Mouse (Mus musculus): Measurements from ENCODE around the gene Ppara. TPM values are rescaled to one million over a fixed set of nuclear protein-coding genes. Genes with fewer than 3 reads are reported as not detected.
A peak's percentile ranks its signal among the peaks of the same experiment; 100 is the strongest.

The Ppara gene
- polyA plus RNA-seq (2014; fragmentation: Nextera tagmentation; extraction: Ambion mirVana) = 0.31 and 0.51 TPM in 2 replicates

DNA sequence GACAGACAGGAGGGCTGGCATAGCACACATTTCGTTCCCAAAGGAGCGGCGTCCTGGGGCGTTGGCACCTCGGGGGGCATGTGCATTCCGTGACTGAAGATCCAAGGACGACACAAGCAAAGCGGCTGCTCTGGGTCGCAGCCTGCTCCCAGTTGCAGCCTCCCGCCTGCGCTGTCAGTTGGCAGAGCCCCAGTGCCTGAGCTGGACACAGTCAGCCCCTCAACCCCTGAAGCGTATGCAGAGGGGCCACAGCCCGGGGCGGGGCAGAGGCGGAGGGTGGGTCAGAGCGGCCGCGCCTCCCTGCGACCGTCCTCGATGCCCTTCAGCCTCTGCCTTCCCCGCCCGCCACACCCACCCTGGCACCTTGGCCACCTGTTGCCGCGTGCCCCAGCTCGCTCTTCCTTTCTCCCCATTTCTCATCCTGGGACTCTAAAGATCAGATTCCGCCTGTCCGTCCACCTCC, at the start of gene Ppara:
Ppara (plus strand) TSS at position 413 of the 463 bp plus-strand sequence.
- WGBS = 3% methylated on average over 28 of the region's 28 CpGs
- Histone ChIP-seq H3K9me3 (ENCODE audit: control insufficient read depth, low read length) (no peaks in the 10 kb centered on the region), H3K4me3 (ENCODE audit: low read depth, low read length) (peak within 1 kb of the TSS; percentile 63), H3K4me1 (replicated peaks; ENCODE audit: control insufficient read depth, insufficient read depth, low read length) (peaks cover 2% of the 10 kb centered on the region; the same call in 1 of the 2 replicates), H3K4me2 (ENCODE audit: low read depth, low read length, severe bottlenecking) (peak within 1 kb of the TSS; percentile 88), H3K9ac (ENCODE audit: low read length) (peak within 1 kb of the TSS; percentile 50), H3K36me3 (ENCODE audit: control insufficient read depth, insufficient read depth, low read length) (no peaks in the 10 kb centered on the region), H3K27ac (ENCODE audit: low read depth, low read length) (no peak within 1 kb of the TSS), H3K27me3 (ENCODE audit: control insufficient read depth, insufficient read depth, low read length) (peaks cover 53% of the 10 kb centered on the region)
- DNase-seq (ENCODE audit: low spot score) (no peak), ATAC-seq (replicated peaks; ENCODE audit: low FRiP score) (0 out of 2 replicates have a peak, but pooled peaks have one; percentile 33)

GRCm38 (mm10) chr15:85686641-85687395, 48.0 kb upstream of the Ppara start:
- no peak for ATAC-seq (replicated peaks; ENCODE audit: low FRiP score)
- no peak overlapping the region for H3K27ac ChIP-seq (ENCODE audit: low read depth, low read length)
- H3K9me3 ChIP-seq (ENCODE audit: control insufficient read depth, low read length) = no peaks in the 10 kb centered on the region
- H3K9ac ChIP-seq (ENCODE audit: low read length) = no peak overlapping the region
- H3K4me3 ChIP-seq (ENCODE audit: low read depth, low read length) = no peak overlapping the region
- no peaks in the 10 kb centered on the region for H3K4me1 ChIP-seq (replicated peaks; ENCODE audit: control insufficient read depth, insufficient read depth, low read length)
- WGBS = 74% methylated on average over 11 of the region's 11 CpGs
- H3K4me2 ChIP-seq (ENCODE audit: low read depth, low read length, severe bottlenecking) = no peak overlapping the region
- H3K36me3 ChIP-seq (ENCODE audit: control insufficient read depth, insufficient read depth, low read length) = no peaks in the 10 kb centered on the region
- peak; percentile 58 for DNase-seq (ENCODE audit: low spot score)
- H3K27me3 ChIP-seq (ENCODE audit: control insufficient read depth, insufficient read depth, low read length) = no peaks in the 10 kb centered on the region

DNA sequence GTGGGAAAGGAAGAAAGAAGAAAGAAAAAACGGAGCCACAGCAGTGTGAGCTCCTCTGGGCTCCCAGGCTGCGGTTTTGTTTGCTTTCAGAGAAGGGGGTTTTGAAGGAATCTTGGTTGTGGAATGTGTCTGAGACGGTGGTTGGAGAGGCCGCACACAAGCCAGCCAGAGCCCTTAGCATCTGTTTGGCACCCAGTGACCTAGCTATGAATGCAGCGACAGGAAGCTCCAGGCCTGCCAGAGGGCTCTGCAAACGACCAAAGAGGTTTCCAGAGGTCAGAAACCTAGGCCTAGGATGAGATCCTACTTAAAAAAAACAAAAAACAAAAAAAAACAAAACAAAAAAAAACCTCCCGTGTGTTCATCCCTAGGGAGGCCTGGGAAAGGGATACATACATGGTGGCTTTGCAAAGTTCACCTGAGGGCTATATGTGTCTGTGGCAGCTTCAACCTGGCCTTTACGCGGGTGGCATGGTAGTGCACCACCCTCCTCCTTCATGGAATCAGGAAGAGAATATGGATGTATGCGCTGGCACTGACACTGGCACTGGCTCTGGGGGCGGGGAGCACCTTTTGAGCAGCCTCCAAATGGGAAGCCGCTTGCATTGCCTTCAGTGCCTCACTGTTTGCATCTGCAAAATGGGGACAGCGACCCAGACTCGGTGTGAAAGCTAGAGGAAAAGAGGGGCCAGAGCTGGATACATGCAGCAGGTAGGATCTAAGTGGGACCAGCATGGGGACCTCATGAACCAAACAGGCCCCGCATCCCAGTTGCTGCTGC, 47.0 kb upstream of the Ppara start:
- H3K4me2 ChIP-seq (ENCODE audit: low read depth, low read length, severe bottlenecking) = no peak overlapping the region
- DNase-seq (ENCODE audit: low spot score) (no peak), ATAC-seq (replicated peaks; ENCODE audit: low FRiP score) (no peak)
- 80% methylated on average over 15 of the region's 15 CpGs for WGBS
- H3K27ac ChIP-seq (ENCODE audit: low read depth, low read length) = no peak overlapping the region
- no peaks in the 10 kb centered on the region for H3K27me3 ChIP-seq (ENCODE audit: control insufficient read depth, insufficient read depth, low read length)
- H3K9ac ChIP-seq (ENCODE audit: low read length) = no peak overlapping the region
- H3K9me3 ChIP-seq (ENCODE audit: control insufficient read depth, low read length) = no peaks in the 10 kb centered on the region
- H3K4me3 ChIP-seq (ENCODE audit: low read depth, low read length) = no peak overlapping the region
- no peaks in the 10 kb centered on the region for H3K36me3 ChIP-seq (ENCODE audit: control insufficient read depth, insufficient read depth, low read length)
- H3K4me1 ChIP-seq (replicated peaks; ENCODE audit: control insufficient read depth, insufficient read depth, low read length) = no peaks in the 10 kb centered on the region

- Histone ChIP-seq H3K9me3 (ENCODE audit: control insufficient read depth, low read length) (no peaks in the 10 kb centered on the region), H3K27ac (ENCODE audit: low read depth, low read length) (no peak overlapping the region), H3K9ac (ENCODE audit: low read length) (no peak overlapping the region), H3K27me3 (ENCODE audit: control insufficient read depth, insufficient read depth, low read length) (no peaks in the 10 kb centered on the region), H3K36me3 (ENCODE audit: control insufficient read depth, insufficient read depth, low read length) (no peaks in the 10 kb centered on the region), H3K4me3 (ENCODE audit: low read depth, low read length) (no peak overlapping the region), H3K4me2 (ENCODE audit: low read depth, low read length, severe bottlenecking) (no peak overlapping the region), H3K4me1 (replicated peaks; ENCODE audit: control insufficient read depth, insufficient read depth, low read length) (no peaks in the 10 kb centered on the region)
- no peak for ATAC-seq (replicated peaks; ENCODE audit: low FRiP score)
- DNase-seq (ENCODE audit: low spot score) = no peak
- 78% methylated on average over 6 of the region's 6 CpGs for WGBS
These were observed 46.0 kb upstream of the Ppara start for GRCm38 (mm10) chr15:85688734-85689133.

GRCm38 (mm10) chr15:85689523-85689922, 45.3 kb upstream of the Ppara start:
- WGBS = 87% methylated on average over 6 of the region's 6 CpGs
- no peak for DNase-seq (ENCODE audit: low spot score)
- H3K27me3 ChIP-seq (ENCODE audit: control insufficient read depth, insufficient read depth, low read length) = no peaks in the 10 kb centered on the region
- H3K4me3 ChIP-seq (ENCODE audit: low read depth, low read length) = no peak overlapping the region
- no peaks in the 10 kb centered on the region for H3K9me3 ChIP-seq (ENCODE audit: control insufficient read depth, low read length)
- ATAC-seq (replicated peaks; ENCODE audit: low FRiP score) = no peak
- H3K36me3 ChIP-seq (ENCODE audit: control insufficient read depth, insufficient read depth, low read length) = no peaks in the 10 kb centered on the region
- no peak overlapping the region for H3K27ac ChIP-seq (ENCODE audit: low read depth, low read length)
- H3K4me2 ChIP-seq (ENCODE audit: low read depth, low read length, severe bottlenecking) = no peak overlapping the region
- H3K4me1 ChIP-seq (replicated peaks; ENCODE audit: control insufficient read depth, insufficient read depth, low read length) = no peaks in the 10 kb centered on the region
- no peak overlapping the region for H3K9ac ChIP-seq (ENCODE audit: low read length)

- Histone ChIP-seq H3K36me3 (ENCODE audit: control insufficient read depth, insufficient read depth, low read length) (no peaks in the 10 kb centered on the region), H3K4me1 (replicated peaks; ENCODE audit: control insufficient read depth, insufficient read depth, low read length) (no peaks in the 10 kb centered on the region), H3K9me3 (ENCODE audit: control insufficient read depth, low read length) (no peaks in the 10 kb centered on the region), H3K4me3 (ENCODE audit: low read depth, low read length) (no peak overlapping the region), H3K27me3 (ENCODE audit: control insufficient read depth, insufficient read depth, low read length) (no peaks in the 10 kb centered on the region), H3K27ac (ENCODE audit: low read depth, low read length) (no peak overlapping the region), H3K4me2 (ENCODE audit: low read depth, low read length, severe bottlenecking) (no peak overlapping the region), H3K9ac (ENCODE audit: low read length) (no peak overlapping the region)
- ATAC-seq (replicated peaks; ENCODE audit: low FRiP score) (no peak), DNase-seq (ENCODE audit: low spot score) (no peak)
- WGBS = 91% methylated on average over 6 of the region's 6 CpGs
These were observed 44.7 kb upstream of the Ppara start for GRCm38 (mm10) chr15:85690058-85690457.

DNA sequence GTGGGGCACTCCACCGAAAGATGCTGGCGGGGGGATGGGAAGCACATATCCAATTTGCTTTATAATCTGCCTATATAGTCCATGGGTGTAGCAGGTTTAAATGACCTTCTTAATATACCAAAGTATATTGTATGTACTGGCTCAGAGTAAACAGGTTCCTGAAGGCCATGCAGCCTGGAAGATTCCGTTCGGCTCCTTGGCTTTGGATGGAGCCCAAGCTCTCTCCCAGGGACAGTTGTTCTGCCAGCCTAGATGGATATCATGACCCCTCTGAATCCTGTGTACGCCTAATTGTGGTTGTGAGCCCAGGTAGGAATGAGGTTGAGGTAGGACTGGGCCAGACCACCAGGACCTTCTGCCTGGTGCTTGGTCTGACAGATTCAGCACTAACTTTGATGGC, 43.9 kb upstream of the Ppara start:
- Histone ChIP-seq H3K4me2 (ENCODE audit: low read depth, low read length, severe bottlenecking) (no peak overlapping the region), H3K4me1 (replicated peaks; ENCODE audit: control insufficient read depth, insufficient read depth, low read length) (no peaks in the 10 kb centered on the region), H3K36me3 (ENCODE audit: control insufficient read depth, insufficient read depth, low read length) (no peaks in the 10 kb centered on the region), H3K27ac (ENCODE audit: low read depth, low read length) (no peak overlapping the region), H3K9me3 (ENCODE audit: control insufficient read depth, low read length) (no peaks in the 10 kb centered on the region), H3K27me3 (ENCODE audit: control insufficient read depth, insufficient read depth, low read length) (no peaks in the 10 kb centered on the region), H3K9ac (ENCODE audit: low read length) (no peak overlapping the region), H3K4me3 (ENCODE audit: low read depth, low read length) (no peak overlapping the region)
- DNase-seq (ENCODE audit: low spot score) (no peak), ATAC-seq (replicated peaks; ENCODE audit: low FRiP score) (no peak)
- WGBS = 89% methylated on average over 5 of the region's 5 CpGs

DNA sequence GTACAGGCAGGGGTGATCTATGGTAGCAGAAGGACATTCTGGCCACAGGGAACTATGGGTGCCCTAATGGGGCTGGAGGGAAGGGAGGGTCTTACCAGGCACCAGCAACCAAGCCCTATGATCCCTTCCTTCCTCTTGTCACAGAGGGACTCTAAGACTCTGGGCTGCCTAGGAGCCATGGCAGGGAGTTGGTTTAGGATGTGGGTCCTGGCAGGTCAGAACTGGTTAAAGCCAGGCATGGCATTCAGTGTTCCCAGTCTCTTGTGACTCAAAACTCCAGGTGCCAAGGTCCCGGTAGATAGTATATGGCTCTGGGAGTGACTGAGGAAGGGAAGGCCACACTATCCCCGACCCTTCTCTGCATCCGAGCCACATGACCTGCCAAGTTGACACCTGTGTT, 41.7 kb upstream of the Ppara start:
- Histone ChIP-seq H3K9ac (ENCODE audit: low read length) (no peak overlapping the region), H3K4me3 (ENCODE audit: low read depth, low read length) (no peak overlapping the region), H3K27ac (ENCODE audit: low read depth, low read length) (no peak overlapping the region), H3K36me3 (ENCODE audit: control insufficient read depth, insufficient read depth, low read length) (no peaks in the 10 kb centered on the region), H3K9me3 (ENCODE audit: control insufficient read depth, low read length) (no peaks in the 10 kb centered on the region), H3K27me3 (ENCODE audit: control insufficient read depth, insufficient read depth, low read length) (no peaks in the 10 kb centered on the region), H3K4me1 (replicated peaks; ENCODE audit: control insufficient read depth, insufficient read depth, low read length) (no peaks in the 10 kb centered on the region), H3K4me2 (ENCODE audit: low read depth, low read length, severe bottlenecking) (no peak overlapping the region)
- no peak for ATAC-seq (replicated peaks; ENCODE audit: low FRiP score)
- WGBS = 92% methylated on average over 3 of the region's 3 CpGs
- no peak for DNase-seq (ENCODE audit: low spot score)
